Mouse (Mus musculus) spleen, adult 2 months (tissue): ENCODE measurements around the gene Rfk. TPM values are rescaled to one million over a fixed set of nuclear protein-coding genes. Genes with fewer than 3 reads are reported as not detected.

ENCODE experiments used
- DNase-seq, 2 experiments: peaks; one replicate each; pipeline versions ENCODE4 v3.0.0 to v3.0.0-alpha.2; 2012 to 2021; ENCODE audit warnings: low spot score in 2 of 2, low read depth in 1 of 2
- H3K27ac ChIP-seq: fragments of 200-500 bp; 2 replicates; pipeline ENCODE4 v1.5.1; 2012; ENCODE audit warnings: low read length, inconsistent platforms; ENCODE audit not compliant: insufficient read depth
- H3K27me3 ChIP-seq: fragments of 200-500 bp; 2 replicates; pipeline ENCODE4 v1.6.1; 2012; ENCODE audit warnings: mild to moderate bottlenecking, moderate library complexity, low read length, inconsistent platforms; ENCODE audit not compliant: control insufficient read depth, insufficient read depth
- H3K36me3 ChIP-seq: fragments of 200-500 bp; 2 replicates; pipeline ENCODE4 v1.6.1; 2012; ENCODE audit warnings: mild to moderate bottlenecking, low read length, inconsistent platforms; ENCODE audit not compliant: control insufficient read depth, insufficient read depth
- H3K4me1 ChIP-seq: fragments of 200-500 bp; 2 replicates; pipeline ENCODE4 v1.6.1; 2011; ENCODE audit warnings: inconsistent platforms; ENCODE audit not compliant: control insufficient read depth, insufficient read depth, insufficient read length
- H3K4me3 ChIP-seq: fragments of 200-500 bp; 2 replicates; pipeline ENCODE4 v1.5.1; 2011; ENCODE audit warnings: mild to moderate bottlenecking, inconsistent platforms; ENCODE audit not compliant: insufficient read depth, insufficient read length; ENCODE audit errors: extremely low read depth
- CTCF ChIP-seq: fragments of 200-500 bp; IDR thresholded peaks from 2 replicates; pipeline ENCODE4 v1.5.1; 2011; ENCODE audit warnings: mild to moderate bottlenecking, inconsistent platforms; ENCODE audit not compliant: insufficient read depth, insufficient read length, insufficient replicate concordance; ENCODE audit errors: extremely low read depth
- POLR2A ChIP-seq: fragments of 200-500 bp; IDR thresholded peaks from 2 replicates; pipeline ENCODE4 v1.6.1; 2011; ENCODE audit warnings: low read depth, low read length, inconsistent platforms
- WGBS: fragments of 180-500 bp; shearing (Covaris S2); methylation state at CpG from one replicate; pipeline ENCODE4 v1.1.7; 2018; 5-methylcytosine and 5-hydroxymethylcytosine counted together
- polyA plus RNA-seq: library from polyadenylated mRNA; depleted of rRNA; stranded (reverse); fragments of >200 nt; gene quantifications from 2 replicates; pipeline ENCODE4 v1.2.3, GENCODE M21; 2012; rRNA removed

The Rfk gene
- 32.4 and 59.8 TPM in 2 replicates for polyA plus RNA-seq

DNA sequence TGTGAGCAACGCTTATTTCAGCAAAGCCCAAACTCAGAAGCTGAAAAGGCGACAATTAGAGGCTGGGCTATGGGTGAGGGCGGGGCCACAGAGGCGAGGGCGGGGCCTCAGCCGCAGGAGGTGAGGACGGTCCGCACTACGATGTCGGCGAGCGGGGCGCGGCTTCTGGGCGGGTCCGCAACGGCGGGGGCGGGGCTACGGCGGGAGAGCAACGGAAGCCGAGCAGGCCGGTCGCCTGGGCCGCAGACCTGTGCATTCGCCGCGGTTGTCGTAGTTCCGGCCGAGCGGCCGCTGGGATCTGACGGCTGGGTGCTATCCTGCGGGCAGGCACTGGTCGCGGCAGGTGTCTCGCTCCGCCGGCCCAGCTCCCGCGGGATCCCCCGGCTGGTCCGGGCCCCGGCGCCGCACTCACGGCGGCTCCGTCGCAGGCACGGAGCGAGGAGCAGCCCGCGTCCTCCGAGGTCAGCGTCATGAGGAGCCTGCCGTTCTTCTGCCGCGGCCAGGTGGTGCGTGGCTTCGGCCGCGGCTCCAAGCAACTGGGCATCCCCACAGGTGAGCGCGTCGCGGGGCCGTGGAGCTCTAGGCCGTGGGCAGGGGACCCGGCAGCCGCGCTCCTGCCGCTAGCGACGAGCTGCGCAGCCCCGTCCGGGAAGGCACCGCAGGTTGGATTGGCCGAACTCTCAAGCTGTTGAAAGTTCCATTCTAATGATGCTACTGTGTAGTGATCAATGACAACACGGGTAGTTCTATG, at the start of gene Rfk:
Gene Rfk (plus strand): TSS at position 203 of the 751 bp plus-strand sequence.
- no peaks in the 10 kb centered on the region for H3K27me3 ChIP-seq
- H3K27ac ChIP-seq: peak within 1 kb of the TSS; percentile 59
- peaks cover 8% of the 10 kb centered on the region for H3K4me1 ChIP-seq
- DNase-seq: peak; percentile 78 to 93
- WGBS: under 1% methylated on average over 82 of the region's 83 CpGs
- peak within 1 kb of the TSS; percentile 96 for H3K4me3 ChIP-seq
- TF ChIP-seq POLR2A: peak; percentile 85
- no peak for TF ChIP-seq CTCF
- peaks cover 9% of the 10 kb centered on the region for H3K36me3 ChIP-seq

GRCm38 (mm10) chr19:17344881-17345280, 49.0 kb upstream of the Rfk start:
- 68% methylated on average over 7 of the region's 7 CpGs for WGBS
- Histone ChIP-seq H3K27me3 (no peaks in the 10 kb centered on the region), H3K36me3 (no peaks in the 10 kb centered on the region), H3K4me1 (peaks cover 15% of the 10 kb centered on the region), H3K4me3 (no peak overlapping the region), H3K27ac (no peak overlapping the region)
- TF ChIP-seq CTCF (no peak), POLR2A (no peak)
- no peak for DNase-seq

GRCm38 (mm10) chr19:17346716-17347474, 46.9 kb upstream of the Rfk start:
- H3K4me1 ChIP-seq: peaks cover 11% of the 10 kb centered on the region
- no peak for DNase-seq
- H3K27ac ChIP-seq: no peak overlapping the region
- TF ChIP-seq POLR2A: no peak
- no peak overlapping the region for H3K4me3 ChIP-seq
- H3K36me3 ChIP-seq: peaks cover 2% of the 10 kb centered on the region; the same call in 1 of the 2 replicates
- 96% methylated on average over 3 of the region's 3 CpGs for WGBS
- no peaks in the 10 kb centered on the region for H3K27me3 ChIP-seq

DNA sequence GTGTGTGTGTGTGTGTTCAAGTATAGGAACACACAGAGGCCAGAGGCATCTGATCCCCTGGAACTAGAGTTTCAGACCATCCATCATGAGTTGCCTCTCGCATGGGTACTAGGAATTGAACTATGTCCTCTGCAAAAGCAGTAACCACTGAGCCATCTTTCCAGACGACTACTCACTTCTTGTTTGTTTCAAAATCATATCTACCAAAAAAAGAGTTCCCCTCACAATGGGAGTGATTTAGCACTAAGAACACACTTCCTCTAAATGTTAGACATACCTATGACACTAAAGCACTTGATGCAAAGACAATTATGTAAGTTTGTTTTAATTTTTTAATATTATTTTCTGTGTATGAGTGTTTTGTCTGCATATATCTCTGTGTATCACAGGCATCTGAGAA, 46.0 kb upstream of the Rfk start:
- DNase-seq: no peak
- Histone ChIP-seq H3K36me3 (peaks cover 2% of the 10 kb centered on the region; the same call in 1 of the 2 replicates), H3K27ac (no peak overlapping the region), H3K4me1 (peaks cover 13% of the 10 kb centered on the region), H3K27me3 (no peaks in the 10 kb centered on the region), H3K4me3 (no peak overlapping the region)
- TF ChIP-seq POLR2A (no peak), CTCF (no peak)
- WGBS: 55% methylated on average over 2 of the region's 2 CpGs

GRCm38 (mm10) chr19:17353727-17354126, 40.1 kb upstream of the Rfk start:
- no peak overlapping the region for H3K27ac ChIP-seq
- no peak for DNase-seq
- 77% methylated on average over 8 of the region's 8 CpGs for WGBS
- H3K4me3 ChIP-seq: no peak overlapping the region
- no peaks in the 10 kb centered on the region for H3K27me3 ChIP-seq
- H3K36me3 ChIP-seq: peaks cover 2% of the 10 kb centered on the region; the same call in 1 of the 2 replicates
- TF ChIP-seq CTCF: no peak
- no peak for TF ChIP-seq POLR2A
- peaks cover 11% of the 10 kb centered on the region for H3K4me1 ChIP-seq

DNA sequence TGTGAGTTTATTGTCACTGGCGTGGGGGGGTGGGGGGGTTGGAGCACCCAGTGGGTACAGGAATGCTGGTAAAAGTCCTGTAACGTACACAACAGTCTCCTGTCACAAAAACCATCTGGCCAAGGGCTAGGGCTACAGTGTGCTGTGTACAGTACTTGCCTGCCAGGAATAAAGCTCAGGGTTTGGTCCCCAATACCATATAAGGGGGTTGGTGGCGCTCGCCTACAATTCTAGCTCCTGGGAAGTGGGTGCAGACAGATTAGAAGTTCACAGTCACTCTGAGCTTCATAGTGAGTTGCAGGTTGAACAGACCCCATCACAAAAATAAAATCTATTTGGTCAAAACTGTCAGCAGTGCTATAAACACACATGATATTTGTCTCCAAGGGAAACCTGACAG, 39.5 kb upstream of the Rfk start:
- no peaks in the 10 kb centered on the region for H3K27me3 ChIP-seq
- WGBS: 84% methylated on average over 4 of the region's 4 CpGs
- no peak overlapping the region; the same call in 1 of the 2 replicates for H3K4me3 ChIP-seq
- peaks cover 14% of the 10 kb centered on the region for H3K4me1 ChIP-seq
- no peak overlapping the region for H3K27ac ChIP-seq
- TF ChIP-seq CTCF: no peak
- TF ChIP-seq POLR2A: no peak
- H3K36me3 ChIP-seq: peaks cover 2% of the 10 kb centered on the region; the same call in 1 of the 2 replicates
- DNase-seq: no peak

DNA sequence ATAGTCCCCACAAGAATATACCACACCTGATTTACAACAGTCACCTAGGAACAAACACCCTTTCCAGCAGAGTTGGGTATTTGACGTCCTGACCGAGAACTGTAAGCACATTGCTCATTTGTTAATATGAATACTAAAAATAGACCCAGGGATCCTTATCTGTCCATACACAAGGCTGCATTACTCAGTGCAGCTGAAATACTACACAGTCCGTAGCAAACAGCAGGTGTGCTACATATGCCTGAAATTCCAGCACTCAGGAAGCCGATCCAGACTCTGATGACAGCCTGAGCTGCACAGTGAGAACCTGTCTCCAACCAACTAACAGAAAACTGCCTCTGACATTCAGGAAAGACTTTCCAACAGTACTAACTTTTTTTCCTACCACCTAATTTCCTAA, 39.0 kb upstream of the Rfk start:
- WGBS: 57% methylated on average over 4 of the region's 4 CpGs
- no peaks in the 10 kb centered on the region for H3K27me3 ChIP-seq
- no peak for DNase-seq
- no peak overlapping the region for H3K27ac ChIP-seq
- H3K4me3 ChIP-seq: peak overlapping the region; percentile 28; the same call in 1 of the 2 replicates
- peaks cover 2% of the 10 kb centered on the region; the same call in 1 of the 2 replicates for H3K36me3 ChIP-seq
- TF ChIP-seq POLR2A (no peak), CTCF (no peak)
- peaks cover 14% of the 10 kb centered on the region for H3K4me1 ChIP-seq
